Comparison of ENCODE assay signal across 13 mouse cellular contexts in genomic region chr15:103074663-103075415, GRCm38 (mm10). TPM values are rescaled to one million over a fixed set of nuclear protein-coding genes. Genes with fewer than 3 reads are reported as not detected.
"Had no signal": no experiment of that assay in that cellular context is flagged by ENCODE, and none has a peak within 500 bp of the region (broad histone marks: within the 10 kb centered on the region; RNA-seq: fewer than 3 reads in every experiment).

No protein-coding gene starts in this region.

- H3K4me1 ChIP-seq: liver, embryonic 12.5 days; lung, embryonic 15.5 days; midbrain, embryonic 12.5 days had no signal

- DNase-seq: kidney, postnatal 25 days; layer of hippocampus, adult 9-11 months; layer of hippocampus, postnatal 36 days; right cerebral cortex, postnatal 14 days; thymus, postnatal 4 days had no signal

- H3K4me3 ChIP-seq: limb, embryonic 15.5 days; liver, embryonic 12.5 days; lung, embryonic 15.5 days; midbrain, embryonic 12.5 days had no signal

- H3K4me2 ChIP-seq: limb, embryonic 15.5 days; liver, embryonic 12.5 days; lung, embryonic 15.5 days; midbrain, embryonic 12.5 days had no signal

- ATAC-seq: inflammation-experienced regulatory T-cells, adult 6 months; intestine, postnatal 0 days; liver, embryonic 12.5 days; midbrain, embryonic 16.5 days had no signal

- H3K9ac ChIP-seq: limb, embryonic 15.5 days; liver, embryonic 12.5 days; lung, embryonic 15.5 days; midbrain, embryonic 12.5 days had no signal

- H3K27ac ChIP-seq: limb, embryonic 15.5 days; liver, embryonic 12.5 days; lung, embryonic 15.5 days; midbrain, embryonic 12.5 days; stomach, postnatal 0 days had no signal

- H3K36me3 ChIP-seq: limb, embryonic 15.5 days; liver, embryonic 12.5 days; lung, embryonic 15.5 days; midbrain, embryonic 12.5 days had no signal

- H3K9me3 ChIP-seq: limb, embryonic 15.5 days; liver, embryonic 12.5 days; lung, embryonic 15.5 days; midbrain, embryonic 12.5 days had no signal

RNA-seq across cellular contexts. Expression of gene Hoxc4, which starts 56.1 kb away (rescaled TPM):
- polyA plus RNA-seq: inflammation-experienced regulatory T-cells, adult 6 months; midbrain, embryonic 16.5 days had no signal
